ENCODE assay signal across 8 mouse cellular contexts in genomic region chr1:160184506-160184905, GRCm38 (mm10). TPM values are rescaled to one million over a fixed set of nuclear protein-coding genes. Genes with fewer than 3 reads are reported as not detected.
A peak's percentile ranks its signal among the peaks of the same experiment; 100 is the strongest.
DNase-seq lines count a peak whose midpoint lies in the region; ATAC-seq and TF ChIP-seq lines count a peak whose summit lies in the region.

No protein-coding gene starts in this region.

- H3K27ac ChIP-seq in lung, postnatal 0 days (ENCODE audit: low read length), result no peak overlapping the region

- no peak overlapping the region for H3K4me2 ChIP-seq in lung, postnatal 0 days (replicated peaks; ENCODE audit: low read depth, low read length)

- H3K27me3 ChIP-seq in lung, postnatal 0 days (replicated peaks; ENCODE audit: insufficient read depth, low read length), result no peaks in the 10 kb centered on the region

- TF ChIP-seq CTCF in lung, postnatal 0 days (IDR thresholded peaks at IDR 0.05), result peak; percentile 85

- no peak for TF ChIP-seq EP300 in lung, postnatal 0 days (IDR thresholded peaks at IDR 0.05)

- DNase-seq in thymus, postnatal 4 days, result peak; percentile 19
- no peak for DNase-seq in thymus, postnatal 25 days
- peak; percentile 26 to 33 for DNase-seq in cerebellum, postnatal 36 days
- peak; percentile 65 to 66 for DNase-seq in kidney, postnatal 4 days
- DNase-seq in lung, postnatal 0 days (ENCODE audit: low spot score), result peak; percentile 71
- DNase-seq in right cerebral cortex, postnatal 14 days, result peak; percentile 34

- H3K4me1 ChIP-seq in lung, postnatal 0 days (ENCODE audit: insufficient read depth, low read depth, low read length), result no peaks in the 10 kb centered on the region

- H3K4me3 ChIP-seq in lung, postnatal 0 days (ENCODE audit: low read depth, low read length), result no peak overlapping the region

- no peaks in the 10 kb centered on the region for H3K9me3 ChIP-seq in lung, postnatal 0 days (ENCODE audit: low read length)

- H3K9ac ChIP-seq in lung, postnatal 0 days (replicated peaks; ENCODE audit: low read depth), result no peak overlapping the region

- ATAC-seq in granulocyte monocyte progenitor cell, adult 5-6 weeks (replicated peaks; ENCODE audit: poor library complexity, severe bottlenecking), result peak; percentile 55; the same call in 1 of the 2 replicates
- ATAC-seq in lung, postnatal 0 days, result peak; percentile 68
- ATAC-seq in erythroblast, adult 5-6 weeks (replicated peaks; ENCODE audit: low FRiP score, poor library complexity, severe bottlenecking), result no peak

- H3K36me3 ChIP-seq in lung, postnatal 0 days (ENCODE audit: insufficient read depth, low read length), result no peaks in the 10 kb centered on the region

- 16% methylated on average over 5 of the region's 5 CpGs for WGBS in lung, postnatal 0 days

RNA-seq across cellular contexts. Expression of gene Mrps14, which starts 10.5 kb away (rescaled TPM):
- total RNA-seq in granulocyte monocyte progenitor cell, adult 5-6 weeks (2014; fragmentation: Nextera tagmentation), result 119 and 171 TPM in 2 replicates
- 157 and 194 TPM in 2 replicates for total RNA-seq in granulocyte monocyte progenitor cell, adult 5-6 weeks (2017)
- 176 and 180 TPM in 2 replicates for polyA plus RNA-seq in lung, postnatal 0 days (2015; fragmentation: Nextera tagmentation; extraction: Ambion mirVana)
- 20.8 and 47.6 TPM in 2 replicates for total RNA-seq in erythroblast, adult 5-6 weeks (2015; ENCODE audit: low replicate concordance)
- 18.1 and 23.9 TPM in 2 replicates for total RNA-seq in erythroblast, adult 5-6 weeks (2017; ENCODE audit: low replicate concordance)

RNA-seq across cellular contexts. Expression of gene Cacybp, which starts 28.2 kb away (rescaled TPM):
- 161 and 188 TPM in 2 replicates for total RNA-seq in granulocyte monocyte progenitor cell, adult 5-6 weeks (2014; fragmentation: Nextera tagmentation)
- 288 and 319 TPM in 2 replicates for total RNA-seq in granulocyte monocyte progenitor cell, adult 5-6 weeks (2017)
- polyA plus RNA-seq in lung, postnatal 0 days (2015; fragmentation: Nextera tagmentation; extraction: Ambion mirVana), result 82.5 and 102 TPM in 2 replicates
- total RNA-seq in erythroblast, adult 5-6 weeks (2015; ENCODE audit: low replicate concordance), result 48.9 and 88.4 TPM in 2 replicates
- 38.1 and 40.6 TPM in 2 replicates for total RNA-seq in erythroblast, adult 5-6 weeks (2017; ENCODE audit: low replicate concordance)

RNA-seq across cellular contexts. Expression of gene Tnn, which starts 31.1 kb away (rescaled TPM):
- not detected in 2 replicates for total RNA-seq in granulocyte monocyte progenitor cell, adult 5-6 weeks (2014; fragmentation: Nextera tagmentation)
- not detected in 2 replicates for total RNA-seq in granulocyte monocyte progenitor cell, adult 5-6 weeks (2017)
- polyA plus RNA-seq in lung, postnatal 0 days (2015; fragmentation: Nextera tagmentation; extraction: Ambion mirVana), result 1.6 and 2.1 TPM in 2 replicates
- not detected in 2 replicates for total RNA-seq in erythroblast, adult 5-6 weeks (2015; ENCODE audit: low replicate concordance)
- total RNA-seq in erythroblast, adult 5-6 weeks (2017; ENCODE audit: low replicate concordance), result not detected in 2 replicates
